Mouse (Mus musculus) heart, embryonic 13.5 days (tissue): ENCODE measurements around the gene Dzip1. TPM values are rescaled to one million over a fixed set of nuclear protein-coding genes. Genes with fewer than 3 reads are reported as not detected.

Source experiments
- ATAC-seq: fragments of 200-750 bp; cut with Nextera tagmentation; 2 replicates; pipeline ENCODE4 v1.8.0; 2017; ENCODE audit warnings: moderate TSS enrichment; ENCODE audit not compliant: insufficient number of reproducible peaks, low FRiP score, low TSS enrichment; ENCODE audit errors: extremely low read depth
- H3K27ac ChIP-seq: fragments of 300-500 bp; sonication (generic); replicated peaks from 2 replicates; pipeline ENCODE4 v1.5.1; 2015; ENCODE audit warnings: moderate library complexity, mild to moderate bottlenecking, inconsistent platforms
- H3K27me3 ChIP-seq: fragments of 300-500 bp; sonication (generic); replicated peaks from 2 replicates; pipeline ENCODE4 v1.6.1; 2015; ENCODE audit warnings: mild to moderate bottlenecking, inconsistent platforms
- H3K36me3 ChIP-seq: fragments of 300-500 bp; sonication (generic); 2 replicates; pipeline ENCODE4 v1.6.1; 2015; ENCODE audit warnings: mild to moderate bottlenecking, inconsistent platforms
- H3K4me1 ChIP-seq: fragments of 300-500 bp; sonication (generic); 2 replicates; pipeline ENCODE4 v1.6.1; 2015; ENCODE audit warnings: inconsistent platforms
- H3K4me2 ChIP-seq: fragments of 300-500 bp; sonication (generic); 2 replicates; pipeline ENCODE4 v1.6.1; 2015; ENCODE audit warnings: inconsistent platforms, mild to moderate bottlenecking, moderate library complexity
- H3K4me3 ChIP-seq: fragments of 300-500 bp; sonication (generic); 2 replicates; pipeline ENCODE4 v1.5.1; 2015; ENCODE audit warnings: moderate library complexity, mild to moderate bottlenecking, inconsistent platforms
- H3K9ac ChIP-seq: fragments of 300-500 bp; sonication (generic); 2 replicates; pipeline ENCODE4 v1.6.1; 2015; ENCODE audit warnings: inconsistent platforms, mild to moderate bottlenecking, moderate library complexity
- H3K9me3 ChIP-seq: fragments of 300-500 bp; sonication (generic); 2 replicates; pipeline ENCODE4 v1.6.1; 2016; ENCODE audit warnings: inconsistent platforms
- WGBS: fragments of 180-500 bp; shearing (Covaris S2); methylation state at CpG from one replicate; pipeline ENCODE4 v1.1.7; 2015; ENCODE audit warnings: mixed read lengths; 5-methylcytosine and 5-hydroxymethylcytosine counted together
- polyA plus RNA-seq: library from polyadenylated mRNA; unstranded; fragments of >200 nt; fragmentation: Nextera tagmentation; extraction: Ambion mirVana; gene quantifications from 2 replicates; pipeline ENCODE4 v1.2.1, GENCODE M21; 2015

The Dzip1 gene
- polyA plus RNA-seq, 1 experiment from 2014 or later = 8.0 TPM

DNA sequence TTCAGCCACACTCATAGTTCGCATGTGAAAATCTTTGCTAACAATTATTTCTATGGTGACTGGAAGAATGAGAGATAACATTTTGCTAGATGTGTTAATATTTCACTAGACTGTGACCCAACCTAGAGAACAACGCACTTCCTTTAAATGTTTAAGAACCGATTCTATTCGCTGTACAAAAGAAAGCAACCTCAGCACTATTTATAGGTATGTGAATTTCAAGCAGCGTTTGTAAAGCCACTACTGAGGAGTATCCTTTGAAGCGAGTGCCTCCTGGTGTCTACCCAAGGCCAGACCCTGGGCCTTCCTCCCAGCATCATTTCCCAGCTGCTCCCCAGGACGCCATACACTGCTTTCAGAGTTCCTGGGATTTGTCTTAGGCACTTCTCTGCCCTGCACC lies 4.6 kb downstream of the Dzip1 start:
- peaks cover 15% of the 10 kb centered on the region for H3K36me3 ChIP-seq
- H3K27ac ChIP-seq = no peak overlapping the region
- H3K4me2 ChIP-seq = no peak overlapping the region
- no peak overlapping the region for H3K9ac ChIP-seq
- H3K9me3 ChIP-seq = no peaks in the 10 kb centered on the region
- ATAC-seq = no peak
- peaks cover 25% of the 10 kb centered on the region for H3K27me3 ChIP-seq
- H3K4me3 ChIP-seq = no peak overlapping the region
- 55% methylated on average over 7 of the region's 7 CpGs for WGBS
- peaks cover 34% of the 10 kb centered on the region for H3K4me1 ChIP-seq

GRCm38 (mm10) chr14:118919025-118919424 lies 6.2 kb downstream of the Dzip1 start:
- Histone ChIP-seq H3K9ac (no peak overlapping the region), H3K27ac (no peak overlapping the region), H3K4me2 (no peak overlapping the region), H3K4me3 (no peak overlapping the region), H3K9me3 (no peaks in the 10 kb centered on the region), H3K36me3 (peaks cover 15% of the 10 kb centered on the region), H3K4me1 (peaks cover 23% of the 10 kb centered on the region), H3K27me3 (peaks cover 19% of the 10 kb centered on the region)
- ATAC-seq = no peak
- WGBS = 48% methylated on average over 8 of the region's 8 CpGs

DNA sequence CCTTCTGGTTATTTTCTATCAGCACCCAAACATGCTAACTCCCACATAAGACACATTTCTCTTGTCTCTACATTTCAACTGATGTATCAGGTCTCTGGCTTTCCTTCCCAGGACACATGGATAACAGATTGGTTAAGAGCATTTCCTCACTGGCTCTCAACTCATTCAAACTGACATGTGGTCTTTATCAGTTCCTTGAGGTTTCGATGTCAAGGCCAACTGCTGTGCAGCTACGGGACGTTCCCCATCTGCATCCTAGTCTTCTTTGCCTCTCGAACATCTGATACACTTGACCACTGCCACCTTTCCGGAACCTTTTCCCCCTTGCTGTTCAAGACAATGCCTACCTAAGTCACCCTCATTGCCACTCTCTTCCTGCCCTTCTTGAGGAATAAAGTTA lies 11.6 kb downstream of the Dzip1 start:
- H3K27me3 ChIP-seq = no peaks in the 10 kb centered on the region
- no peaks in the 10 kb centered on the region for H3K9me3 ChIP-seq
- WGBS = 57% methylated on average over 5 of the region's 5 CpGs

DNA sequence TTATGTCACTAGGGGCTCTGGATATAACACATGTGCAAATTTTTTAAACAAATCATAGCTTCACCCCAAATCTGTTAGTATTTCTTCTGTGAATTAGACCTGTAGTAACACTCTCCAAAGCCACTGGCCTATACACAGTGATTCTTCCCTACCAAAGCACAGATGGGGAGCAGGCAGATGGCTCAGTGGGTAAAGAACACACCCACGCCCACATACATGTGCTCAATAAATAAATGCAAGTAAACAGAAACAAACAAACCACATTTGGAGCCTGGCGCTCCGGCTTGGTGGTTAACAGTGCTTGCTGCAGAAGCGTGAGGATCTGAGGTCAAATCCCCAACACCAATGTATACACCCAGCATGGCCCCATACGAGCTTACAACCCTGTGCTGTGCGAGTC lies 13.7 kb downstream of the Dzip1 start:
- H3K4me1 ChIP-seq = peaks cover 21% of the 10 kb centered on the region
- no peak for ATAC-seq
- peaks cover 42% of the 10 kb centered on the region for H3K36me3 ChIP-seq
- H3K9ac ChIP-seq = no peak overlapping the region
- WGBS = 89% methylated on average over 6 of the region's 6 CpGs
- H3K27me3 ChIP-seq = no peaks in the 10 kb centered on the region
- H3K27ac ChIP-seq = no peak overlapping the region
- H3K4me2 ChIP-seq = no peak overlapping the region
- H3K9me3 ChIP-seq = no peaks in the 10 kb centered on the region
- H3K4me3 ChIP-seq = no peak overlapping the region

More for the DNA sequence above, 11.6 kb downstream of the Dzip1 start:
- peaks cover 43% of the 10 kb centered on the region for H3K36me3 ChIP-seq
- H3K9ac ChIP-seq = no peak overlapping the region
- no peak overlapping the region for H3K4me2 ChIP-seq
- no peak overlapping the region for H3K27ac ChIP-seq
- no peak overlapping the region for H3K4me3 ChIP-seq
- no peak for ATAC-seq
- H3K4me1 ChIP-seq = peaks cover 12% of the 10 kb centered on the region

DNA sequence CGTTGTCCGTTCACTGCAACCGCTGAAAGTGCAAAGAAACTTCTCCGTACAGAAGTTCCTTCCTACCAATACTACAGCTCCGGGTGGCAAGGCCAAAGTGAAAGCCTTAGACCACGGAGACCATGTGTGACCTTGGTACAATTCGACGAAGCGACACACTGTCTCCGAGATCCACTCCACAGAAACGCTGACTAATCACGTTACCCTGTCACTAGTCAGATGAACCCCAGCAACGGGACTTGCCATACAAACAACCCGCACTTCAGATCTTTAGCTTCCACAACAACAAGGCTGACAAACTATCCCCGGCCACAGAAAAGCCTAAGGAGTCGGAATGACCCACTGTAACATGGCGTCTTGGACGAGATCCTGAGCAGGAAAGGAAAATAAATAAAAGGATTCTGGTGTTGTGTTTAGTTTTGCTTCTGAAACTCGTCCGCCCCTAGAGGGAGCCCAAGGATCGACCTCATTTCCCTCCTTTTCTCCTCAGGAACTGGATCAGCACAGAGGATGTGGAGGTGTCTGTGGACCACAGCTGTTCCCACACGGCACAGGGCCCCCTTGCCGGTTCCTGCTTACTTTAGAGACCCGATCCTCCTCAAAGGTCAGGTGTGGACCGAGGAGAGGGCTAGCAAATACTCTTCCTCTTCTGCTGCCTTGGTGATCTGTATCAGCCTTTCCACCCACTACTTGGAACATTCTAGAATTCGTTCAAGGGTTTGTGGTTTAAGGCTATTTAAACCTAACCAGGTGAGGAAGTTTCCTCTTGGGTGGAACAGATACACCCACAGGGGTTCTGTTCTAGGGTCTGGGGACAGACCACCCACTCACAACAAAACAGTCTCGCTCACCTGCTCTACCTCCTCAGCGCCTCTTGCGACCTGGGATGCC lies 14.7 kb downstream of the Dzip1 start:
- Histone ChIP-seq H3K9me3 (no peaks in the 10 kb centered on the region), H3K27ac (no peak overlapping the region), H3K36me3 (peaks cover 47% of the 10 kb centered on the region), H3K4me1 (peaks cover 21% of the 10 kb centered on the region), H3K27me3 (no peaks in the 10 kb centered on the region), H3K9ac (no peak overlapping the region), H3K4me3 (peak overlapping the region; percentile 9; the same call in 1 of the 2 replicates), H3K4me2 (peak overlapping the region; percentile 48)
- WGBS = 58% methylated on average over 29 of the region's 29 CpGs
- no peak for ATAC-seq

DNA sequence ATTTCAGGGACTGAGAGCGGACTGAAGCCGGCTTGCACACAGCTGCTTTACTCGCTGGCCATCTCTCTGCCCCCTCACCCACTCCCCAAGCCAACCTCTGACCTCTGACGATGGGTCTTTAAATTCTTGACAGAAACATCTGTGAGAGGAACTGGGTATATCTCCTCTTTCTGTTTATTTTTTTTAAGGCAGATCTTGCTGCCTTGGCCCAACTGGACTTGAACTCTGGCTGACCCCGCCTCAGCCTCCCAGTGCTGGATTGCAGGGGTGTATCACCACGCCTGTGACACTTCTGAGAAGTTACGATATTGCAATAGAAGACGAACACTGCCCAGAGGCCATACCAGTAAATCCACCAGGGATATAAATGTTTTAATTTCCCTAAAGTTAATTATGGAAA lies 15.4 kb downstream of the Dzip1 start:
- Histone ChIP-seq H3K4me1 (peaks cover 21% of the 10 kb centered on the region), H3K36me3 (peaks cover 53% of the 10 kb centered on the region), H3K27me3 (no peaks in the 10 kb centered on the region), H3K4me2 (no peak overlapping the region), H3K9ac (no peak overlapping the region), H3K27ac (no peak overlapping the region), H3K4me3 (no peak overlapping the region), H3K9me3 (no peaks in the 10 kb centered on the region)
- ATAC-seq = no peak
- WGBS = 60% methylated on average over 8 of the region's 8 CpGs

- WGBS = 35% methylated on average over 8 of the region's 8 CpGs
- Histone ChIP-seq H3K9me3 (no peaks in the 10 kb centered on the region), H3K36me3 (peaks cover 73% of the 10 kb centered on the region), H3K4me1 (peaks cover 17% of the 10 kb centered on the region), H3K27ac (no peak overlapping the region), H3K9ac (0 out of 2 replicates have a peak overlapping the region, but pooled peaks have one; percentile 20), H3K4me3 (no peak overlapping the region), H3K4me2 (0 out of 2 replicates have a peak overlapping the region, but pooled peaks have one; percentile 2), H3K27me3 (no peaks in the 10 kb centered on the region)
- ATAC-seq = no peak
Observed at GRCm38 (mm10) chr14:118907592-118907991, 17.7 kb downstream of the Dzip1 start.

- Histone ChIP-seq H3K27ac (no peak overlapping the region), H3K4me1 (peaks cover 10% of the 10 kb centered on the region), H3K27me3 (no peaks in the 10 kb centered on the region), H3K4me3 (no peak overlapping the region), H3K9ac (no peak overlapping the region), H3K36me3 (peaks cover 76% of the 10 kb centered on the region), H3K9me3 (0 out of 2 replicates have a peak, but pooled peaks cover 2% of the 10 kb centered on the region), H3K4me2 (no peak overlapping the region)
- WGBS = 80% methylated on average over 6 of the region's 6 CpGs
- ATAC-seq = no peak
Observed at GRCm38 (mm10) chr14:118903867-118904562, 21.2 kb downstream of the Dzip1 start.

DNA sequence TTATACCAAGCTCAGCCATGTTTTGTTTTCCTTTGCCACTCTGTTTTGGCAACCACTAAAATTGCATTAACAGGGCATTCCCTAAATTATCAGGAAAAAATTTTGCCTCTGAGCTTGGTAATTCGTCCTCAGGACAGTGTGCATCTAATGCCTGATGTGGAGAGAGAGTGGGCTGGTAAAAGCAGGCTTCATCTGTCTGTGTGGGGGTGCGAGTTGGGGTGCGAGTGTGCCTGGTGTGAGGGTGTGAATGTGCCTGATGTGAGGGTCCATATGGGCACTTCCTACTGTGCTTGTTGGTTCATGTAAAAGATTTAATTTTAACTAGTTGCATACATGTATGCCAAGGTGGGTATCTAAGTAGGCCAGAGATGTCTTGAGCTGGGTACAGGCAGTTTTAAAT lies 21.9 kb downstream of the Dzip1 start:
- Histone ChIP-seq H3K36me3 (peaks cover 75% of the 10 kb centered on the region), H3K9me3 (0 out of 2 replicates have a peak, but pooled peaks cover 2% of the 10 kb centered on the region)
- no peak for ATAC-seq

DNA sequence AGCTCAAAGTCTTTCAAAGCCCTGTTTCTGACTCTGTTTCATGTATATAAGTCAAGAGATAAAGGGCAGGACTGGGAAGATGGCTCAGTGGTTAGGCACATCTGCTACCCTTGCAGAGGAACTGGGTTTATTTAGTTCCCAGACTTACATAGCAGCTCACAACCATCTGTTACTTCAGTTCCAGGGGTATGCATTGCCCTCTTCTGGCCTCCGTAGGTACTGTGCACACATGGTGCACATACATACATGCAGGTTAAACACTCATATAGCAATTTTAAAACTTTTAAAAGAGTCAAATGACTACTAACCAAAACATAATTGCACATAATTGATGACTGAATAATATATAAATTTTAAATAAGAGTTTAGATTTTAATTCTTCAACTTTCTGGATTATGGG lies 24.3 kb downstream of the Dzip1 start:
- Histone ChIP-seq H3K27ac (no peak overlapping the region), H3K27me3 (no peaks in the 10 kb centered on the region), H3K4me1 (no peaks in the 10 kb centered on the region), H3K36me3 (peaks cover 86% of the 10 kb centered on the region), H3K4me2 (no peak overlapping the region), H3K9me3 (0 out of 2 replicates have a peak, but pooled peaks cover 2% of the 10 kb centered on the region), H3K9ac (no peak overlapping the region), H3K4me3 (no peak overlapping the region)
- ATAC-seq = no peak
- WGBS = 98% methylated on average over 1 of the region's 1 CpGs

More for the DNA sequence above, 21.9 kb downstream of the Dzip1 start:
- H3K9ac ChIP-seq = no peak overlapping the region
- no peaks in the 10 kb centered on the region for H3K27me3 ChIP-seq
- H3K4me1 ChIP-seq = peaks cover 10% of the 10 kb centered on the region
- WGBS = 72% methylated on average over 3 of the region's 3 CpGs
- H3K4me3 ChIP-seq = no peak overlapping the region
- H3K27ac ChIP-seq = no peak overlapping the region
- no peak overlapping the region for H3K4me2 ChIP-seq

- Histone ChIP-seq H3K9ac (no peak overlapping the region), H3K27ac (no peak overlapping the region), H3K27me3 (no peaks in the 10 kb centered on the region), H3K4me3 (no peak overlapping the region), H3K9me3 (0 out of 2 replicates have a peak, but pooled peaks cover 2% of the 10 kb centered on the region), H3K4me1 (no peaks in the 10 kb centered on the region), H3K4me2 (no peak overlapping the region), H3K36me3 (peaks cover 91% of the 10 kb centered on the region)
- 77% methylated on average over 11 of the region's 11 CpGs for WGBS
- no peak for ATAC-seq
Observed at GRCm38 (mm10) chr14:118899940-118900339, 25.3 kb downstream of the Dzip1 start.
